Mouse (Mus musculus) midbrain, embryonic 15.5 days (tissue): ENCODE data around the gene Numbl. TPM values are rescaled to one million over a fixed set of nuclear protein-coding genes. Genes with fewer than 3 reads are reported as not detected.

ENCODE experiments used
- ATAC-seq: fragments of 200-750 bp; cut with Nextera tagmentation; replicated peaks from 2 replicates; pipeline ENCODE4 v1.8.0; 2017; ENCODE audit warnings: moderate TSS enrichment
- H3K27ac ChIP-seq: fragments of 300-500 bp; sonication (generic); 2 replicates; pipeline ENCODE4 v1.5.1; 2015; ENCODE audit warnings: mild to moderate bottlenecking, inconsistent platforms
- H3K27me3 ChIP-seq: fragments of 300-500 bp; sonication (generic); replicated peaks from 2 replicates; pipeline ENCODE4 v1.6.1; 2015; ENCODE audit warnings: inconsistent platforms
- H3K36me3 ChIP-seq: fragments of 300-500 bp; sonication (generic); replicated peaks from 2 replicates; pipeline ENCODE4 v1.6.1; 2015; ENCODE audit warnings: inconsistent platforms
- H3K4me1 ChIP-seq: fragments of 300-500 bp; sonication (generic); 2 replicates; pipeline ENCODE4 v1.6.1; 2015; ENCODE audit warnings: inconsistent platforms
- H3K4me2 ChIP-seq: fragments of 300-500 bp; sonication (generic); 2 replicates; pipeline ENCODE4 v1.6.1; 2015; ENCODE audit warnings: inconsistent platforms, mild to moderate bottlenecking, moderate library complexity
- H3K4me3 ChIP-seq: fragments of 300-500 bp; sonication (generic); 2 replicates; pipeline ENCODE4 v1.5.1; 2015; ENCODE audit warnings: mild to moderate bottlenecking, inconsistent platforms
- H3K9ac ChIP-seq: fragments of 300-500 bp; sonication (generic); 2 replicates; pipeline ENCODE4 v1.6.1; 2015; ENCODE audit warnings: mild to moderate bottlenecking, inconsistent platforms
- H3K9me3 ChIP-seq: fragments of 300-500 bp; sonication (generic); 2 replicates; pipeline ENCODE4 v1.6.1; 2016; ENCODE audit warnings: inconsistent platforms
- WGBS: fragments of 180-500 bp; shearing (Covaris S2); methylation state at CpG from one replicate; pipeline ENCODE4 v1.1.7; 2015; ENCODE audit warnings: mixed read lengths; 5-methylcytosine and 5-hydroxymethylcytosine counted together
- polyA plus RNA-seq: library from polyadenylated mRNA; unstranded; fragments of >200 nt; fragmentation: Nextera tagmentation; extraction: Ambion mirVana; gene quantifications from 2 replicates; pipeline ENCODE4 v1.2.1, GENCODE M21; 2015

The Numbl gene
- polyA plus RNA-seq, 1 experiment from 2014 or later = 58.7 TPM

DNA sequence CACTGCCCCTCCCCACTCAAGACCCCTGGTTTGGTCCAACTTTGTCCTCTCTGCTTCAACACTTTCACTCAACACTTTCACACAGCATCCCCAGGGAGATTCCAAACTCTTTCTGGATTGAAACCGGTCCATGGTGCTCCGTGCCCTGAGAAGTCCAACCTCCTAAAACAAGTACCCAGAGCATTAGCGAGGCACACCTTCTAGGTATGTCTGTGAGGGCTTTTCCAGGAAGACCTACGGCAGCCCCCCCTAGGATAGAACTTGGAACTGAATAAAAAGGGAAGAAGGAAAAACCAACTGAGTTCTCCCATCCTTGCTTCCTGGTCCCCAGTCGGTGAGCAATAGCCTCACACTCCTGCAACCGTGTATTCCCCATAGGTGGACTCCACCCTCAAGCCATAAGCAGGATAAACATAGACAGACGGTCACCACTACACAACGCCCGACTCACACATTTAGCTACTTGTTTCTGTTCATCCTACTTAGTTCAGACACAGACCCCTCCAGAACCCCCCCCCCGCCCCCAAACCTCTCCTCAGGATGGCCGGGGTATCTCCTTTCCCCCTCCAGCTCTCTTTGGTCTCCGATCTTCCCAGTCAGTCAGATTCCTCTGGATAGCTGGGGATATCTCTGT, 53.5 kb downstream of the Numbl start:
- Histone ChIP-seq H3K27ac (no peak overlapping the region), H3K9me3 (0 out of 2 replicates have a peak, but pooled peaks cover 4% of the 10 kb centered on the region), H3K4me3 (no peak overlapping the region), H3K4me1 (peaks cover 10% of the 10 kb centered on the region; the same call in 1 of the 2 replicates), H3K36me3 (no peaks in the 10 kb centered on the region), H3K27me3 (no peaks in the 10 kb centered on the region; the same call in 1 of the 2 replicates), H3K9ac (no peak overlapping the region), H3K4me2 (no peak overlapping the region)
- 93% methylated on average over 12 of the region's 12 CpGs for WGBS
- ATAC-seq = no peak

DNA sequence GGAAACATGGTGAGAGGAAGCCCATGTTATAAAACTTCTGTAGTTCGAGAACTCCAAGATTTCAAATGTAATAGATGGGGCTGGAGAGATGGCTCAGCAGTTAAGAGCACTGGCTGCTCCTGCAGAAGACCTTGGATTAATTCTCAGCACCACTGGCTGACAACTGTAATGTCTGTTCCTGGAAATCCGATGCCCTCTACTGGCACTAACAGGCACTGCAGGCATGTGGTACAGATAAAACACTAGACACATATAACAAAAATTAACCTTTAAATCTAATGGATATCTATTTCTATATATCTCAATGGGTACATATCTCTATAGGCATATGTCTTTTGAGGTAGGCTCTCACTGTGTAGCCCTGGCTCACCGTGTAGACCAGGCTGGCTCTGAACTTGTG, 56.2 kb downstream of the Numbl start:
- H3K4me1 ChIP-seq = peaks cover 7% of the 10 kb centered on the region; the same call in 1 of the 2 replicates
- WGBS = 94% methylated on average over 3 of the region's 3 CpGs
- no peak for ATAC-seq

DNA sequence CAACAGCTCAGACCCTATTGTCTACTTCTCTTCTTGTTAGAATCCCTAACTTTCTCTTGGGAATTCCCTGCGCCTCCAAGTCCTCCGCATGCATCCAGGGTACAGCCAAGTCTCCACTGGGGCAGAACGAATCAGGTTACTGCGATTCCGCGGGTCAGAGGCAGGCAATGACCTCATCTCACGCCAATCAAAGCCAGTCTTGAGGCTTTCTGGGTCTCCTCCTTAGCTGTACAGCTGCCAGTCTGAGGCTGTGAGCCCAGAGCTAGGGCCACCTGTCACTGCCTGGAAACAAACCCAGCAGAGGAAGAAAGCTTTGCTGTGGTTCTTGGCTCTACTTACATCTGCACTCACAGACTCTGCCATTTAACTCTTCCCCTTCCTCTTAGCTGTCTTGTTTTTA, 57.7 kb downstream of the Numbl start:
- H3K27me3 ChIP-seq = no peaks in the 10 kb centered on the region; the same call in 1 of the 2 replicates
- 0 out of 2 replicates have a peak, but pooled peaks cover 4% of the 10 kb centered on the region for H3K9me3 ChIP-seq
- H3K4me1 ChIP-seq = no peaks in the 10 kb centered on the region
- H3K36me3 ChIP-seq = no peaks in the 10 kb centered on the region
- H3K4me3 ChIP-seq = no peak overlapping the region
- 0 out of 2 replicates have a peak, but pooled peaks have one; percentile 33 for ATAC-seq
- no peak overlapping the region for H3K4me2 ChIP-seq
- WGBS = 13% methylated on average over 7 of the region's 7 CpGs
- no peak overlapping the region for H3K27ac ChIP-seq
- H3K9ac ChIP-seq = no peak overlapping the region

More for the DNA sequence above, 56.2 kb downstream of the Numbl start:
- Histone ChIP-seq H3K4me3 (no peak overlapping the region), H3K9me3 (0 out of 2 replicates have a peak, but pooled peaks cover 4% of the 10 kb centered on the region), H3K9ac (no peak overlapping the region), H3K4me2 (no peak overlapping the region), H3K27me3 (no peaks in the 10 kb centered on the region; the same call in 1 of the 2 replicates), H3K27ac (no peak overlapping the region), H3K36me3 (no peaks in the 10 kb centered on the region)

DNA sequence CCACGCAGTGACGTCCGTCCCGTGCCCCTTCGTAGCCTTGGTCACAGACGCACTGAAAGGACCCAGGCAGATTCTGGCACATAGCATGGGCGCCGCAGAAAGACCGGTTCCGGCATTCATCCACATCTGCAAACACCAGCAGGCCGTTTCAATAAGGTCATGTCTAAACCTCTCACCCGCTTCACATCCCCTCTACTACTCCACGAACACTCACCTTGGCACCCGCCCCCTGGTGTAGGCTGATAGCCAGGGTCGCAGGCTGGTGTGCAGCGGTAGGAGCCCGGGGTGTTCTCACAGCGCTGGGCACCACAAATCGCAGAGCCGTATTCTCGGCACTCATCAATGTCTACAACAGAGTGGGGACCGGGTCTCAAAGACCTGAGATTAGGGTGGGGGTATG, 61.2 kb downstream of the Numbl start:
- ATAC-seq = no peak
- Histone ChIP-seq H3K27ac (no peak overlapping the region), H3K4me3 (no peak overlapping the region), H3K27me3 (peaks cover 1% of the 10 kb centered on the region; the same call in 1 of the 2 replicates), H3K4me1 (no peaks in the 10 kb centered on the region), H3K4me2 (no peak overlapping the region), H3K9me3 (no peaks in the 10 kb centered on the region), H3K9ac (no peak overlapping the region), H3K36me3 (no peaks in the 10 kb centered on the region)
- 91% methylated on average over 22 of the region's 22 CpGs for WGBS

DNA sequence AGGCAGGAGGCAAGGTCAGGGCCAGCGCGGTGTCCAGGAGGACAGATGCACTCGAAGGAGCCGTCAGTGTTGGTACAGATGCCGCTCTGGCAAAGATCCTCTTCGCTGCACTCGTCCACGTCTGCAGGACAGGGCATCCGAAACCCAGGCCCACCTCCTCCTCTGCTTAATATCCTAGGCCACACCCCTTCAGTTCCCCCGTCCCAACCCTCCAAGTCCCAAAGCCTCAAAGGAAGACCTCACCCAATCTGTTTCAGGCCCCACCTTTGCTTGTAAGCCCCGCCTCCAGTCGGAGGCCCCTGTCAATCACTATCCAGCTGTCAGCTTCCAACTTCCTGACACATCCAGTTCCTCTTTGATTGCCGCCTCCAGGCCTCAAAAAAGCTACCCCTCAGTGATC, 64.1 kb downstream of the Numbl start:
- Histone ChIP-seq H3K27ac (no peak overlapping the region), H3K4me2 (no peak overlapping the region), H3K36me3 (no peaks in the 10 kb centered on the region), H3K4me3 (no peak overlapping the region), H3K4me1 (peaks cover 11% of the 10 kb centered on the region), H3K27me3 (peaks cover 27% of the 10 kb centered on the region), H3K9me3 (no peaks in the 10 kb centered on the region), H3K9ac (no peak overlapping the region)
- WGBS = 25% methylated on average over 13 of the region's 13 CpGs
- ATAC-seq = no peak

DNA sequence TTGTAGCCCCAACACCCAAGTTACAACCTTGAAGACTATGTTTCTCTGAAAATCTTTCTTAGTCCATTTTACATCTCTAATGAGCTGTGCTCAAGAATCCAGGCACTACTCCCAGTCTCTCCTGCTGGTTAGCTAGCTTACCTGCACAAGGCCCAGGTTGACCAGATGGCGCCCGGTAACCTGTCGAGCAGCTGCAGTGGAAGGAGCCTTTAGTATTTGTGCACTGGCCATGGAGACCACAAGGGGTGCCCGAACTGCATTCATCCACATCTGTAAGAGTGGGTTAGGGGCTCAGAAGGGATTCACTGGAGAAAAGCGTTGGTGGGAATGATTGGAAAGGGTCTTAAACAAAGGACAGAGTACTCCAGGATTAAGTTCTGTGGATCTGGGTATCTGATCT, 64.8 kb downstream of the Numbl start:
- Histone ChIP-seq H3K27ac (no peak overlapping the region), H3K9me3 (no peaks in the 10 kb centered on the region), H3K4me2 (no peak overlapping the region), H3K4me3 (no peak overlapping the region), H3K36me3 (no peaks in the 10 kb centered on the region), H3K9ac (no peak overlapping the region), H3K27me3 (peaks cover 34% of the 10 kb centered on the region), H3K4me1 (peaks cover 11% of the 10 kb centered on the region)
- ATAC-seq = no peak
- WGBS = 83% methylated on average over 5 of the region's 5 CpGs

DNA sequence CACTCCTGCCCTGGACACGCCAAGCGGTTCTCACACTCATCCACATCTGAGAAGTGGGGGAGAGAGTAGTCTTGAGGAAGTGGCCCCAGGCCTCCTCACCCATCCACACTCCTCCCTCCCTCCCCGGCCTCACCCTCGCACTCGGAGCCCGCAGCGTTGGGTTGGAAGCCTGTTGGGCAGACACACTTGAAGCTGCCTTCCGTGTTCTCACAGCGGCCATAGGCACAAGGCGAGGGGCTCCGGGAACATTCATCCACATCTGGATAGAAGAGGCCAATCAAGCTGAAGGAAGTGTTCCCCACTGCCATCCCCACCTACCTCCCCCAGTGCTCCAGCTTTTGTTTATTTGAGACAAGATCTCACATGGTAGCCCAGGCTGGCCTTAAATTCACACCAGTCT, 65.9 kb downstream of the Numbl start:
- H3K4me1 ChIP-seq = peaks cover 12% of the 10 kb centered on the region
- WGBS = 93% methylated on average over 11 of the region's 11 CpGs
- no peak overlapping the region for H3K27ac ChIP-seq
- ATAC-seq = no peak
- H3K9ac ChIP-seq = no peak overlapping the region
- H3K9me3 ChIP-seq = no peaks in the 10 kb centered on the region
- H3K27me3 ChIP-seq = peaks cover 46% of the 10 kb centered on the region
- H3K4me2 ChIP-seq = no peak overlapping the region
- H3K36me3 ChIP-seq = no peaks in the 10 kb centered on the region
- H3K4me3 ChIP-seq = no peak overlapping the region

DNA sequence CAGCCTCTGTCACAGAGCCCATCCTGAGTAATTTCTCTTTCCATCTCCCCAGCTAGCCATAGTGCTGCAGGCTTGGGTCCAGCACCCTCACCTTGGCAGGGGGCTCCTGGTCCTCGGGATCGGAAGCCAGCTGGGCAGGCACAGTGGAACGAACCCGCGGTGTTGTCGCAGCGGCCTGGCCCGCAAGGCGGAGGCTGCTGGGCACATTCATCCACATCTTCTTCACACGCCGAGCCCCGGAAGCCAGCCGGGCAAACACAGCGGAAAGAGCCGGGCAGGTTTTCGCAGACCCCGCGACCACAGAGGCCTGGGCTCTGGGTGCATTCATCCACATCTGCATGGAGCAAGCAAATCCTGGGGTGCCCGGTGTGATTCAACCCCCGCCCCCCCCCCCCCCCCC, 66.7 kb downstream of the Numbl start:
- H3K27ac ChIP-seq = no peak overlapping the region
- WGBS = 60% methylated on average over 18 of the region's 20 CpGs
- no peak for ATAC-seq
- peaks cover 17% of the 10 kb centered on the region for H3K4me1 ChIP-seq
- H3K9me3 ChIP-seq = no peaks in the 10 kb centered on the region
- H3K4me2 ChIP-seq = 0 out of 2 replicates have a peak overlapping the region, but pooled peaks have one; percentile 8
- H3K4me3 ChIP-seq = no peak overlapping the region
- no peaks in the 10 kb centered on the region for H3K36me3 ChIP-seq
- no peak overlapping the region for H3K9ac ChIP-seq
- H3K27me3 ChIP-seq = peaks cover 53% of the 10 kb centered on the region

DNA sequence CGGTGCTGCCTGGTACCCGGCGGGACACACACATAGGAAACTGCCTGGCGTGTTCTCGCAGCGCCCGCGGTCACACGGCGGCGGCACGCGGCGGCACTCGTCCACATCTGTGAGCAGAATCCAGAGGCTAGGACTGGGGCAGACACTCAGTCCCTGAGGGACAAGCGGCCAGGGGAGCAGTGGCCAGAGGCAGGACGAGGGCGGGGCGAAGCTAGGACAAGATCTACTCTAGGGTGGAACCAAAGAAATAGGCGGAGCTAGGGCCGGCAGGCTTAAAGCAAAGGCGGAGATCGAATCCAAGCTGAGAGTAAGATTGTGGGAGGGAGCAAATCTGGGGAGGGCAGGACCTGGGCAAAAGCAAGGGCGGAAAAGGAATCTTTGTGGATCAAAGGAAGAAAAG, 67.5 kb downstream of the Numbl start:
- Histone ChIP-seq H3K27ac (no peak overlapping the region), H3K4me1 (peaks cover 24% of the 10 kb centered on the region), H3K4me2 (peak overlapping the region; percentile 32), H3K27me3 (peaks cover 61% of the 10 kb centered on the region), H3K9ac (no peak overlapping the region), H3K36me3 (no peaks in the 10 kb centered on the region), H3K4me3 (peak overlapping the region; percentile 21), H3K9me3 (no peaks in the 10 kb centered on the region)
- ATAC-seq = no peak
- WGBS = 1% methylated on average over 24 of the region's 24 CpGs

DNA sequence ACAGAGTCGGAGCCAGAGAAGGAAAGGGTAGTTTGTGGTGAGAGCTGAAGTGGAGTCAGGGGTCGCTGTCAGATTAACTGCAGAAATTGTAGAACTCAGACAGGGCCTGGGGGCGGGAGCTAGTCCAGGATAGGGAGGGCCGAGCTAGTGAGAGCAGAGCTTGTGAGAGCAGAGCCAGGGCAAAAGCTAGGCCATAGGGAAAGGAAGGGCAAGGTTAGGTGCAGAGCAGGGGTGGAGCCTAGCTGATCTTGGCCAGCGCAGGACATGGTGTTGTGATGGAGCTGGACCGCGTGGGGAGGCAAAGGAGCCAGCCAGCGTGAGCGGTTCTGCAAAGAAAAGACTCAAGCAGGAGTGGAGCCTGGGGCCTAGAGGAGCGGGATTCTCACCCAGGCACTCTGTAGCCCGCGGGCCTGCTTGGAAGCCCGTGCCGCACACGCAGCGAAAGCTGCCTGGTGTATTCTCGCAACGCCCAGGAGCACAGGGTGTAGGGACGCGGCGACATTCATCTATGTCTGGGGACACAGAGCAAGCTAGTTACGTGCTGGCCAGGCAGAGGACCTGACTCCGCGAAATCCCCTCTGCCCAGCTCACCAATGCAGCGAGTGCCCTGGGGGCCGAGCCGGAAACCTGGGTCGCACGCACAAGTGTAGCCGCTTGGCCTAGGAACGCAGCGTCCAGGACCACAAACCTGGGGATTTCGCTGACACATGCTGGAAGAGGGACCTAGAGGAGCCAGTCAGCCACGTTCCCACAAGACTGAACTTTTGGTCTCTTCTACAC, 68.1 kb downstream of the Numbl start:
- H3K27ac ChIP-seq = no peak overlapping the region
- H3K4me1 ChIP-seq = peaks cover 30% of the 10 kb centered on the region
- no peak overlapping the region for H3K4me2 ChIP-seq
- H3K9ac ChIP-seq = no peak overlapping the region
- H3K36me3 ChIP-seq = no peaks in the 10 kb centered on the region
- 36% methylated on average over 34 of the region's 34 CpGs for WGBS
- H3K27me3 ChIP-seq = peaks cover 67% of the 10 kb centered on the region
- 0 out of 2 replicates have a peak, but pooled peaks have one; percentile 31 for ATAC-seq
- no peaks in the 10 kb centered on the region for H3K9me3 ChIP-seq
- no peak overlapping the region for H3K4me3 ChIP-seq

DNA sequence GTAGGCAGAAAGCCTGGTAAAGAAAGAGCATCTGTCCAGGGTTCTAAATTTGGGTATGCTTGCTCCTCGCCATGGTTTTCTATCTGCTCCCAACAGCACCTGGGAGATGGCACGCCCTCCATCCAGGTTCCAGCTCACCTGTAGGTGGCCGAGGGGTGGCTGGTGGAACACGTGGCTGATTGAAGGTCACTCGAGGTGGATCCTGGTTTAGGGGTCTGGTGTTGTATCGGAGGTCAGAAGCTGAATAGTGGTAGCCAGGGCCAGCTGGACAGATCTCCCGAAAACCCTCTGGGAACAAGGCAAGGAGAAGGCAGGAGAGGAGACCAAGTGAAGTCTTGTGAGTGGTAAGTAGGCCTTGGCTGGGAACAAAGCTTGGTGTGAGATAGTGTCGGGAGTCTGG, 69.3 kb downstream of the Numbl start:
- Histone ChIP-seq H3K4me1 (peaks cover 39% of the 10 kb centered on the region), H3K9me3 (no peaks in the 10 kb centered on the region), H3K36me3 (no peaks in the 10 kb centered on the region), H3K27ac (no peak overlapping the region), H3K9ac (no peak overlapping the region), H3K27me3 (peaks cover 79% of the 10 kb centered on the region), H3K4me2 (no peak overlapping the region), H3K4me3 (no peak overlapping the region)
- no peak for ATAC-seq
- 95% methylated on average over 8 of the region's 8 CpGs for WGBS

DNA sequence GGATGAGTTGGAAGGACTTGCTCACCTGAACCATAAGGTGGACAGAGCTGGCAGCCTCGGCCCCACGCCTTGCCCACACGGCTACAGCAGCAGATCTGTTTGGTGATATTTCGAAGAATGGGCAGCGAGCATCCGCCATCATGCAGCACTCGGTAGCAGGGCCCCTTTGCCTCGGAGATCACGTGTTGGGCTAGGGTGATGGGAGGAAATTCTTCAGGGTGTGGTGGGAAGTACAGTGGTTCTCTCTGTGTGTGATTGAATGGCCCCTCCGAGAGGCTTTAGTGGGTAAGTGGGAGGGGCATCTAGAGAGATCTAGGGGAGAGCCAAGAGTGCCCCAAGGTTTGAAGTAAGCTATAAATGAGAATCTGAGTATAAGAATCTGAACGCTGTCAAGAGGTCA, 69.9 kb downstream of the Numbl start:
- ATAC-seq = no peak
- H3K4me1 ChIP-seq = peaks cover 46% of the 10 kb centered on the region
- WGBS = 89% methylated on average over 11 of the region's 11 CpGs
- no peak overlapping the region for H3K9ac ChIP-seq
- no peak overlapping the region for H3K4me3 ChIP-seq
- peaks cover 86% of the 10 kb centered on the region for H3K27me3 ChIP-seq
- H3K9me3 ChIP-seq = no peaks in the 10 kb centered on the region
- H3K27ac ChIP-seq = no peak overlapping the region
- H3K36me3 ChIP-seq = no peaks in the 10 kb centered on the region
- no peak overlapping the region for H3K4me2 ChIP-seq
